Mouse (Mus musculus): Measurements from ENCODE around the gene Klf16. TPM values are rescaled to one million over a fixed set of nuclear protein-coding genes. Genes with fewer than 3 reads are reported as not detected.

The Klf16 gene
- polyA plus RNA-seq, 1 experiment, result 33.2 TPM

GRCm38 (mm10) chr10:80620796-80621689 is 43.9 kb upstream of the Klf16 start:
- WGBS, result 57% methylated on average over 16 of the region's 16 CpGs
- peak overlapping the region; percentile 71 for H3K4me3 ChIP-seq (ENCODE audit: low read depth, low read length)

GRCm38 (mm10) chr10:80620365-80620764 is 43.2 kb upstream of the Klf16 start:
- Histone ChIP-seq H3K27ac (ENCODE audit: insufficient read depth, low read depth, low read length) (no peak overlapping the region), H3K36me3 (ENCODE audit: control insufficient read depth, insufficient read depth, low read length) (peaks cover 5% of the 10 kb centered on the region), H3K27me3 (ENCODE audit: control insufficient read depth, insufficient read depth, low read length) (no peaks in the 10 kb centered on the region), H3K4me1 (ENCODE audit: control insufficient read depth, insufficient read depth, insufficient read length, low read length) (peaks cover 29% of the 10 kb centered on the region), H3K4me3 (ENCODE audit: low read depth, low read length) (no peak overlapping the region)
- TF ChIP-seq CTCF (IDR thresholded peaks at IDR 0.05; ENCODE audit: extremely low read depth, insufficient read length, insufficient replicate concordance, low read depth, low read length) (no peak), POLR2A (IDR thresholded peaks at IDR 0.05; ENCODE audit: low read depth, low read length) (no peak)
- 88% methylated on average over 9 of the region's 9 CpGs for WGBS

More at GRCm38 (mm10) chr10:80620796-80621689, 43.9 kb upstream of the Klf16 start:
- Histone ChIP-seq H3K36me3 (ENCODE audit: control insufficient read depth, insufficient read depth, low read length) (no peaks in the 10 kb centered on the region), H3K27me3 (ENCODE audit: control insufficient read depth, insufficient read depth, low read length) (no peaks in the 10 kb centered on the region), H3K4me1 (ENCODE audit: control insufficient read depth, insufficient read depth, insufficient read length, low read length) (peaks cover 30% of the 10 kb centered on the region), H3K27ac (ENCODE audit: insufficient read depth, low read depth, low read length) (peak overlapping the region; percentile 94)
- TF ChIP-seq CTCF (IDR thresholded peaks at IDR 0.05; ENCODE audit: extremely low read depth, insufficient read length, insufficient replicate concordance, low read depth, low read length) (no peak), POLR2A (IDR thresholded peaks at IDR 0.05; ENCODE audit: low read depth, low read length) (no peak)

DNA sequence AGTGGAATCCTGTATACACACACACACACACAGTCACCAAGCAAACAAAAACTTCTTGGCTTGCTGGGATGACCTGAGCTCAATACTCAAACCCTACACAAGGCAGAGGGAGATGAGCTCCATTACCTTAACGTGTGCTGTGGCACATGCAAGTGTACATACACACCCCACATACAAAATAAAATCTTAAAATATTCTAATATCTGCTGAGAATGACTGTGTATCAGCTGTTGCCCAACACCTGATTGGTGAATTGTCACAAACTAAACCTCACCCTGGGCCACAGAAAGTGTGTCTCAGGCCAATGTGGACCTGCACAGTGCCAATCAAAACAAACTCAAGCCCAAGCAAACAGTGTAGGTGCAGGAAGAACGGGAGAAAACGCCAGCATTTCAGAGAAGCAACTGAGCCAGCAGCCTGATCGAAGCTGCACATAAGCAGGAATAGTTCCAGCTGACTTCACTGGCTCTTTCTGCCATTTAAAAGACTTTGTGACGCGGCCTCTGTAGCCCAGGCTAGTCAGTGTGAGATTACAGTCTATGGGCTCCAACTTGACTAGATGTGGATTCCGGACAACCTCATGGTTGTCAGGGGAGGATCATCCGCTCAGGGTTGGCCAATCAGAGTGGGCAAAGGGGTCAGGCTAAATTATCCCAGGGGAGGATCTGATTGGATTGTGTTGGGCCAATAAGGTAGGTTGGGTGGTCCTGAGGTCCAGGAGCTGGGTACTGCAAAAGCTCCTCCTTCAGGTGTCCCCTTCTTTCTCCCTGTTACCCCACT is 42.5 kb upstream of the Klf16 start:
- WGBS, result 71% methylated on average over 8 of the region's 8 CpGs
- H3K27me3 ChIP-seq (ENCODE audit: control insufficient read depth, insufficient read depth, low read length), result no peaks in the 10 kb centered on the region
- peaks cover 9% of the 10 kb centered on the region for H3K36me3 ChIP-seq (ENCODE audit: control insufficient read depth, insufficient read depth, low read length)
- peaks cover 25% of the 10 kb centered on the region for H3K4me1 ChIP-seq (ENCODE audit: control insufficient read depth, insufficient read depth, insufficient read length, low read length)
- H3K4me3 ChIP-seq (ENCODE audit: low read depth, low read length), result no peak overlapping the region
- H3K27ac ChIP-seq (ENCODE audit: insufficient read depth, low read depth, low read length), result no peak overlapping the region
- TF ChIP-seq POLR2A (IDR thresholded peaks at IDR 0.05; ENCODE audit: low read depth, low read length) (no peak), CTCF (IDR thresholded peaks at IDR 0.05; ENCODE audit: extremely low read depth, insufficient read length, insufficient replicate concordance, low read depth, low read length) (no peak)

- Histone ChIP-seq H3K27me3 (ENCODE audit: control insufficient read depth, insufficient read depth, low read length) (no peaks in the 10 kb centered on the region), H3K27ac (ENCODE audit: insufficient read depth, low read depth, low read length) (peak overlapping the region; percentile 7; the same call in 1 of the 2 replicates), H3K4me3 (ENCODE audit: low read depth, low read length) (no peak overlapping the region), H3K4me1 (ENCODE audit: control insufficient read depth, insufficient read depth, insufficient read length, low read length) (peaks cover 21% of the 10 kb centered on the region), H3K36me3 (ENCODE audit: control insufficient read depth, insufficient read depth, low read length) (peaks cover 24% of the 10 kb centered on the region)
- TF ChIP-seq CTCF (IDR thresholded peaks at IDR 0.05; ENCODE audit: extremely low read depth, insufficient read length, insufficient replicate concordance, low read depth, low read length) (no peak), POLR2A (IDR thresholded peaks at IDR 0.05; ENCODE audit: low read depth, low read length) (no peak)
- WGBS, result 48% methylated on average over 9 of the region's 9 CpGs
Observed at GRCm38 (mm10) chr10:80618181-80618580, 41.1 kb upstream of the Klf16 start.

DNA sequence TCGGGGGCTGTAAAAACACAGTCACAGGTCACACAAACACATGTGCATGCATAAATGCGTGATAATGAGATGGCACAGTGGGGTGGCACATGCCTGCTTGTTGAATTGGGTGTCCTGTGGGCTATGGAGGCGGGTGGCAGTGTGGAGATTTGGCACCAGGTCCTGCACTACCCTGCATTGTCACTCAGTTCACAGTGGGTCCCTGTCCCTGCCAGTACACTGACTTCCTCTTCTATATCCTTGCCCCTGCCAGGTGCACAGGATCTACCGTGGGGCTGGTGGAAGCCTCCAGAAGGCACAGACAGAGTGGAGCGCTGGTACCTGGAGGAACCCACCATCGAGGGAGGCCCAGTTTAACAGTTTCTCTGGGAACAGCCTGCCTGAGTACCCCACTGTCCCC is 37.2 kb upstream of the Klf16 start:
- 89% methylated on average over 6 of the region's 6 CpGs for WGBS
- H3K36me3 ChIP-seq (ENCODE audit: control insufficient read depth, insufficient read depth, low read length), result peaks cover 38% of the 10 kb centered on the region
- no peak overlapping the region for H3K27ac ChIP-seq (ENCODE audit: insufficient read depth, low read depth, low read length)
- H3K4me3 ChIP-seq (ENCODE audit: low read depth, low read length), result no peak overlapping the region
- no peaks in the 10 kb centered on the region for H3K27me3 ChIP-seq (ENCODE audit: control insufficient read depth, insufficient read depth, low read length)
- H3K4me1 ChIP-seq (ENCODE audit: control insufficient read depth, insufficient read depth, insufficient read length, low read length), result peaks cover 19% of the 10 kb centered on the region
- no peak for TF ChIP-seq POLR2A (IDR thresholded peaks at IDR 0.05; ENCODE audit: low read depth, low read length)
- no peak for TF ChIP-seq CTCF (IDR thresholded peaks at IDR 0.05; ENCODE audit: extremely low read depth, insufficient read length, insufficient replicate concordance, low read depth, low read length)

DNA sequence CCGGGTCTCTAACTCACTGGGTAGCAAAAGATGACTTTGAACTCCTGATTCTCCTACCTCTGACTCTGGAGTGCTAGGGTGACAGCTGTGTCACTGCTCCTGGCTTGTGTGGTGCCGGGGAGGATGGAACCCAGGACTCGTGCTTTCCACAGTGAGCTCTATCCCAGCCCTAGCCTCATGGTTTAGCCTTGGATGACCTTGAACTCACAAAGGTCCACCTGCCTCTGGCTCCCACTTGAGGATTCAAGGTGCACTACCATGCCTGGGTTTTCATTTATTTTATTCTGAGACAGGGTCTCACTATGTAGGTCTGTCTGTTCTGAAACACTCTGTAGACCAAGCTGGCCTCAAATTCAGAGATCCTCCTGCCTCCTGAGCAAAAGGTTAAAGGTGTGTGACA is 36.7 kb upstream of the Klf16 start:
- Histone ChIP-seq H3K27me3 (ENCODE audit: control insufficient read depth, insufficient read depth, low read length) (no peaks in the 10 kb centered on the region), H3K36me3 (ENCODE audit: control insufficient read depth, insufficient read depth, low read length) (peaks cover 41% of the 10 kb centered on the region), H3K4me1 (ENCODE audit: control insufficient read depth, insufficient read depth, insufficient read length, low read length) (peaks cover 19% of the 10 kb centered on the region), H3K27ac (ENCODE audit: insufficient read depth, low read depth, low read length) (no peak overlapping the region), H3K4me3 (ENCODE audit: low read depth, low read length) (no peak overlapping the region)
- 81% methylated on average over 3 of the region's 3 CpGs for WGBS
- no peak for TF ChIP-seq CTCF (IDR thresholded peaks at IDR 0.05; ENCODE audit: extremely low read depth, insufficient read length, insufficient replicate concordance, low read depth, low read length)
- TF ChIP-seq POLR2A (IDR thresholded peaks at IDR 0.05; ENCODE audit: low read depth, low read length), result no peak

- TF ChIP-seq CTCF (IDR thresholded peaks at IDR 0.05; ENCODE audit: extremely low read depth, insufficient read length, insufficient replicate concordance, low read depth, low read length) (no peak), POLR2A (IDR thresholded peaks at IDR 0.05; ENCODE audit: low read depth, low read length) (no peak)
- H3K4me1 ChIP-seq (ENCODE audit: control insufficient read depth, insufficient read depth, insufficient read length, low read length), result peaks cover 23% of the 10 kb centered on the region
- whole genome bisulfite sequencing, result 88% methylated on average over 3 of the region's 3 CpGs
- H3K27me3 ChIP-seq (ENCODE audit: control insufficient read depth, insufficient read depth, low read length), result no peaks in the 10 kb centered on the region
- H3K27ac ChIP-seq (ENCODE audit: insufficient read depth, low read depth, low read length), result no peak overlapping the region; the same call in 1 of the 2 replicates
- no peak overlapping the region for H3K4me3 ChIP-seq (ENCODE audit: low read depth, low read length)
- H3K36me3 ChIP-seq (ENCODE audit: control insufficient read depth, insufficient read depth, low read length), result peaks cover 51% of the 10 kb centered on the region
Observed at GRCm38 (mm10) chr10:80611905-80612304, 34.8 kb upstream of the Klf16 start.

Measured in small intestine, adult 2 months (tissue).